Mouse (Mus musculus) G1E-ER4 (cell line): Measurements from ENCODE around the gene Pax4. TPM values are rescaled to one million over a fixed set of nuclear protein-coding genes. Genes with fewer than 3 reads are reported as not detected.

Experiments used
- GATA1 ChIP-seq: IDR thresholded peaks from one replicate; pipeline ENCODE4 v1.8.0; 2012; ENCODE audit warnings: low read length, inconsistent platforms
- polyA plus RNA-seq: library from polyadenylated mRNA; stranded (reverse); fragments of >175 nt; gene quantifications from 2 replicates; pipeline ENCODE4 v1.2.3, GENCODE M21; 2012

Pax4 gene
- polyA plus RNA-seq, 1 experiment = not detected

- TF ChIP-seq GATA1 = no peak
Measured at GRCm38 (mm10) chr6:28422651-28423290, 26.4 kb downstream of the Pax4 start.

- no peak for TF ChIP-seq GATA1
Measured at GRCm38 (mm10) chr6:28421469-28422000, 27.6 kb downstream of the Pax4 start.

GRCm38 (mm10) chr6:28420865-28421264, 28.3 kb downstream of the Pax4 start:
- no peak for TF ChIP-seq GATA1

- TF ChIP-seq GATA1 = no peak
Measured at GRCm38 (mm10) chr6:28420361-28420760, 28.8 kb downstream of the Pax4 start.

GRCm38 (mm10) chr6:28419673-28420072, 29.5 kb downstream of the Pax4 start:
- no peak for TF ChIP-seq GATA1

GRCm38 (mm10) chr6:28418449-28418848, 30.7 kb downstream of the Pax4 start:
- no peak for TF ChIP-seq GATA1

- TF ChIP-seq GATA1 = no peak
Measured at GRCm38 (mm10) chr6:28416981-28417380, 32.2 kb downstream of the Pax4 start.

- TF ChIP-seq GATA1 = no peak
Measured at GRCm38 (mm10) chr6:28411236-28411635, 37.9 kb downstream of the Pax4 start.

GRCm38 (mm10) chr6:28410053-28410452, 39.1 kb downstream of the Pax4 start:
- TF ChIP-seq GATA1 = no peak

GRCm38 (mm10) chr6:28399791-28400190, 49.4 kb downstream of the Pax4 start:
- no peak for TF ChIP-seq GATA1

- no peak for TF ChIP-seq GATA1
Measured at GRCm38 (mm10) chr6:28398726-28399125, 50.4 kb downstream of the Pax4 start.

- no peak for TF ChIP-seq GATA1
Measured at GRCm38 (mm10) chr6:28397681-28398203, 51.4 kb downstream of the Pax4 start, which contains the start of gene Zfp800. TSS of gene Zfp800 (minus strand) at chr6:28398005.

GRCm38 (mm10) chr6:28396853-28397457, 52.2 kb downstream of the Pax4 start:
- TF ChIP-seq GATA1 = no peak

GRCm38 (mm10) chr6:28396051-28396852, 52.9 kb downstream of the Pax4 start:
- TF ChIP-seq GATA1 = no peak

Other genes starting within 250 kb of the Pax4 start
- 67.3 and 89.7 TPM in 2 replicates for gene Zfp800, start 51.3 kb downstream of the Pax4 start, polyA plus RNA-seq
- 457 and 521 TPM in 2 replicates for gene Arf5, start 25.8 kb downstream of the Pax4 start, polyA plus RNA-seq
- gene Fscn3, start 21.6 kb downstream of the Pax4 start, polyA plus RNA-seq = not detected in 2 replicates
- gene Gcc1, start 21.0 kb downstream of the Pax4 start, polyA plus RNA-seq = 6.6 and 6.8 TPM in 2 replicates
- 82.6 and 100 TPM in 2 replicates for gene Snd1, start 25.8 kb upstream of the Pax4 start, polyA plus RNA-seq